Mouse (Mus musculus) megakaryocyte, embryonic 14.5 days (primary cell): ENCODE measurements around the gene Mtfr1l.

Source experiments
- FLI1 ChIP-seq: IDR thresholded peaks from 2 replicates; pipeline ENCODE4 v1.6.1; 2012; ENCODE audit warnings: low read length, inconsistent platforms, mixed read lengths
- GATA1 ChIP-seq: IDR thresholded peaks from 3 replicates; pipeline ENCODE4 v1.6.1; 2012; ENCODE audit warnings: mixed read lengths, low read length, inconsistent platforms, borderline replicate concordance

GRCm38 (mm10) chr4:134553631-134554030 is 18.4 kb upstream of the Mtfr1l start:
- TF ChIP-seq GATA1 (no peak), FLI1 (no peak)
